15 mouse cellular contexts compared by ENCODE assay signal in genomic region chr1:63243854-63244253, GRCm38 (mm10).
"Had no signal": no experiment of that assay in that cellular context is flagged by ENCODE, and none has a peak within 500 bp of the region (broad histone marks: within the 10 kb centered on the region; RNA-seq: fewer than 3 reads in every experiment).

No protein-coding gene starts in this region.

- DNase-seq: cerebellum, adult 9-10 months; cerebellum, adult 9-11 months; cerebellum, postnatal 10 days; cerebellum, postnatal 14 days; cerebellum, postnatal 25 days; cerebellum, postnatal 36 days; embryo, embryonic 11 days; forebrain, postnatal 0 days; gastrocnemius, adult 2 months; gastrocnemius, postnatal 10 days; gastrocnemius, postnatal 14 days; gastrocnemius, postnatal 25 days; gastrocnemius, postnatal 36 days; heart, adult 18-20 months; heart, adult 2 months had no signal
